Mouse (Mus musculus) mesoderm, embryonic 11.5 days (tissue): Measurements from ENCODE around the gene Tbc1d22b.
"Not testable (repeated sequence)": the region's sequence is repeated elsewhere in the genome, so short reads cannot be mapped to it uniquely, and the experiment has no call there.

Experiments used
- DNase-seq: peaks from one replicate; pipeline ENCODE4 v3.0.0-alpha.2; 2012; ENCODE audit warnings: low read depth, low spot score

Tbc1d22b gene

DNA sequence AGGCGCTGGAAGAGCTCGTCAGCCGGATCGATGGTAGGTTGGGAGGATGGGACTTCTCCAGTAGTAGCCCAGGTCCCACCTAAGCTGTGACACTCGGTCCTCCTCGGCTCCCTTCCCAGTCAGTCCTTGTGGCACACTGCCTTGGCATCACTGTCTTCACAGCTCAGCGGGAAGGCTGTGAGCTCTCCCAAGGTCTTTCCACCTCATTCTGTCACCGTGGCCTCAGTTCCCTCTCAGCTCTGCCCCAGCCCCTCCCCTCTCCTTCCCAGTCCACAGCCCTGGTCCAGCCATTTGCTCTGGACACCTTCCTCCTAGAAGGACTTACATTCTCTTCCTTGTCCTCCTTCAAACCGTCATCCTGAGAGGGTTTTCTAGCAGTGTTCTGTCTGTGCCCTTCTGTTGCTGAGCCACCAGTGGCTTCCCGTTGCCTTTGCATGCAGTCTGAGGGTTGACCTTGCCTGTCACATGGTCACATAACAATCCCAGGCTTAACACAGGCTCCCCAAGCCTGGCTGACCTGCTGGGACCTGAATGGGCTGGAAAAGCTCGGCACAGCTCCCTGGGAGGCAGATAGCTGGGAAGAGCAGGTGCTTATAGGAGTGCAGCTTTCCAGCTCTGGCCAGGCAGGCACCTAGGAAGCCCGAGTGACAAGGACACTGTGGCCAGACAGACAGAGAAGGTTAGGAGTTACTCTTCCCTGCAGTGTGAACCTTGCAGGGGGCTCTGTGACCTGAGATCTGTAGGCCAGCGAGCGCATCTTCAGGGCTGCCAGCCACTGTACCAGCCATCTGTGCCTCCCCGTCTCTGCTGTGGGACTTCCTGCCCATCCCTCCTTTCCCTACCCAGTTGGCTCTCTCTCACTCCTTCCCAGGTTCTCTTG lies 46.5 kb downstream of the Tbc1d22b start:
- DNase-seq = no peak

DNA sequence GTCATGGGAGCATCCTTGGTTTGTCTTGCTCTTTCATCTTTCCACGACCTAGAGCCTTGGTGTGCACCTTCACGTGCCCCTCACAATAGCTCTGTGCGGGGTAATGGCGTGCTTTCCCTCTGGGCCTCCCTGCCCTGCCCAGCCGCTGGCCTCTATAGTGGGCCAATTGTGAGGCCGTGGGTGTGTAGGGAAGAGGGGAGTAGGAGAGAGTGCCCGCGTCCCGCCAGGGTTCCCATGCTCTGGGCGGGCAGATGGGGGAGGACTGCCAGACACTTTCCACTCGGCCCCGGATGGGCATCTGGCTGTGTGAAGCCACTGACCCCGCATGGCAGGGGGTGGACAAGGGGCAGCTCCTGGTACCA lies 47.2 kb downstream of the Tbc1d22b start:
- DNase-seq = no peak

DNA sequence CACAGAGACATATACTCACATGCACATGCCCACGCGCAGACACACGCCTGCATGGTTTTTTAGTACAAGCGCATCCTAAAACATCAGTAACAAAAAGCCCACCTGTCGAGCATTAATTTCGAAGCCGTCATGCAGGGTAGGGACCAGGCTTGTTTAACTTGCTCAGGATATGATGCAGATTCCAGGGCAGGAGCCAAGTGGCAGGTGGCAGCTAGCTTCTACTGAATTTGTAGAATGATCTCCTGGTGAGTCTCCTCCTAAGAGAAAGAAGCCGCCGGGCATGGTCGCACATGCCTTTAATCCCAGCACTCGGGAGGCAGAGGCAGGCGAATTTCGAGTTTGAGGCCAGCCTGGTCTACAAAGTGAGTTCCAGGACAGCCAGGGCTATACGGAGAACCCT lies 49.5 kb downstream of the Tbc1d22b start:
- no peak for DNase-seq

DNA sequence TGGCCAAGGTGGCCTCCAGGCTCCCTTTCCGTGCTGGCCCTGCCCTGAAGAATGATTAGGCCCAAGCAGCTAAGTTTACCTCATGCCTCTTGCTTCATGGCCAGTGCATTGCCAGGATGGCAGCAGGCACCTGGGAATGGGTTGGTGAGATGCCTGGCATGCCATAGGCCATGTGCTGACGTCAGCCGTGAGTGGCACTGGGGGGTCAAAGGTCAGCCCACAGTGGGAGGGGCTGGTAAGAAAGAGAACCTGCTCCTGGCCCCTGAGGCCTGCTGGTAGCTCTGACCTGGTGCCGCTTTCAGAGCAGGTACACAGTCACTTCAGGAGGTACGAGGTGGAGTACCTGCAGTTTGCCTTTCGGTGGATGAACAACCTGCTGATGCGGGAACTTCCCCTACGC lies 50.0 kb downstream of the Tbc1d22b start:
- no peak for DNase-seq

DNA sequence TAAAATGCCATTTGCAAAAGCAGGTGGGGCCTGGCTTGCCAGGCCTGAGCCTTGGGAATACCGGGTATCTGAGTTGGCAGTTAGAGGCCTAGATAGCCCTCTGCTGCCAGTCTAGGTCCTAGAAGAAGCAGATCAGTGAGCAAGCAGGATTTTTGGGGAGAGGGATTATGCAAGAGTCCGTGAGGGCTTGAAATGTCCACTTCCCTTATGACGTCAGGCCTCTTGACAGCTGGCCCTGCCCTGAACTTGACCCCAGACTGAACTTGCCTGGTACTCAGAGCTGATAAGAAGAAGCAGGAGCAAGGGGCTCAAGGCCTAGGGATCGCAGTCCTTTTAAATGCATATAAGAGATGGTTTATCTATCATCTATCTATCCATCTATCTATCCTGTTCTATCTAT lies 51.8 kb downstream of the Tbc1d22b start:
- no peak for DNase-seq

DNA sequence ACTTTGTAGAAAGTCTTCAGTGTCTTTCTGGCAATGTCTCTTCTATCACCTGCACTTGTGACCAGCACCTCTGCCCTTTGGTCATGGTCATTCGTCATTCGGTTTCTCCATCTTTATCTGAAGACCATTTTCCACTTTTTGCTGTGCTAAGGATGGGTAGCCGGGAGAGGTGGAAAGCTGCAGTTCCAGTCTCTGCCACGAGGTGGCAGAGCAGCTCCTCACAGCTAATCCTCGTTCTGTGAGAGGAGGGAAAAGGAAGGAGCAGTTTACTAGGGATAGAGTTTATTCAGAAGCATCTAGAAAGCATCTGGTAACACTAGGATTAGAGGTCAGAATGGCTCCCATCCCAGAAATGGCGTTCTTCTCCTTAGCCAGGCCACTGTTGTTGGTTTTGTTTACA lies 53.7 kb downstream of the Tbc1d22b start:
- DNase-seq = peak; percentile 85

DNA sequence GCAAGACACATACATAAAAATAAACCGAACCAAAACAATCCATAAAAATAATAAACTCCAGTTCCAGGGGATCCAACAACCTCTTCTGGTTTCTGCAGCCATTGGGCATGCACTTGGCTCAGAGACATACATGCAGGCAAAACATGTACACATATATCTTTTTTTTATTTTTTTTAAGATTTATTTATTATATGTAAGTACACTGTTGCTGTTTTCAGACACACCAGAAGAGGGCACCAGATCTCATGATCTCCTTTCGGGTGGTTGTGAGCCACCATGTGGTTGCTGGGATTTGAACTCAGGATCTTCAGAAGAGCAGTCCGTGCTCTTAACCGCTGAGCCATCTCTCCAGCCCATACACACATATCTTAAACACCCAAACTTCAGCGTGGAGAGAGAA lies 63.9 kb downstream of the Tbc1d22b start:
- DNase-seq = not testable (repeated sequence)

DNA sequence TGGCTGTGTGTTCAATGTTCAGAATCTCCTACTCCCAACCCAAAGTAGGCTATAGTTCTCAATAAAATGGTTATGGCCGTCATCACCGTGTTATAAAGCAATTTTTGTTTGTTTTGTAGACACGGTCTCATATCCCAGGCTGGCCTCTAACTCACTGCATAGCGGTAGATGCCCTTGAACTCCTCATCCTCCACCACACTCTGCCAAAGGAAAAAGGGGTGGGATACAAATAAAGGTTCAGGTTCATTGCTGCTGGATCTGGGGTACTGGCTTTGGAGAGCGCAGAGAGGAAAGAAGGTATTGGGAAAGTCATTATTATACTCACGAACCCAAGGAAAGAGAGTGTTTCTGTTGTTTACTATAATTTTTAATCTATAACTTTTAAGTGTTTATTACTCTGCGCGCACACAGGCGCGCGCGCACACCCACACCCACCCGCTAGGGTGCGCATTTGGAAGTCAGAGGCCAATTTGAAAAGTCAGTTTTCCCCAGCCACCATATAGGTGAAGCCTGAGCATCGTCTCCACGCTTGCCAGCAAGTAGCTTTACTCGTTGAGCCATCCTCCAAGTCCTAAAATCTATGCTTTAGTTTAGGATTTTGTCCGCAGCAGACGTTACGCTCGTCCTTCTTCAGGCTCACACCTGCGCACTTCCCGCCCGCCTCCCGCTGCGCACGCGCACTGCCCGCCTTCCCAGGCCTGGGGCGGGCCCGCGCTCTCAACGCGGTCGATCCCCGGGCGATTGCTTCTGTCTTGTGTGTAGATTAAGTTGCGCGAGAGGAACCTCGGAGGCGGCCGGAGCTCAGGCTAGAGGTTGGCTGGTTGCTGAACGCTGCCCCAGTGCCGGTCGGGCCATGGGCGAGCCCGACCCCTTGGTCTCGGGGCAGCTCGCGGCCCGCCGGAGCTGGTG lies 64.8 kb downstream of the Tbc1d22b start, which contains the start of the genes Rnf8 and Gm28043:
TSS of gene Rnf8 (plus strand) at position 676 of the 909 bp plus-strand sequence.
TSS of gene Gm28043 (plus strand) at position 762 of the 909 bp plus-strand sequence.
- peak; percentile 96 for DNase-seq

DNA sequence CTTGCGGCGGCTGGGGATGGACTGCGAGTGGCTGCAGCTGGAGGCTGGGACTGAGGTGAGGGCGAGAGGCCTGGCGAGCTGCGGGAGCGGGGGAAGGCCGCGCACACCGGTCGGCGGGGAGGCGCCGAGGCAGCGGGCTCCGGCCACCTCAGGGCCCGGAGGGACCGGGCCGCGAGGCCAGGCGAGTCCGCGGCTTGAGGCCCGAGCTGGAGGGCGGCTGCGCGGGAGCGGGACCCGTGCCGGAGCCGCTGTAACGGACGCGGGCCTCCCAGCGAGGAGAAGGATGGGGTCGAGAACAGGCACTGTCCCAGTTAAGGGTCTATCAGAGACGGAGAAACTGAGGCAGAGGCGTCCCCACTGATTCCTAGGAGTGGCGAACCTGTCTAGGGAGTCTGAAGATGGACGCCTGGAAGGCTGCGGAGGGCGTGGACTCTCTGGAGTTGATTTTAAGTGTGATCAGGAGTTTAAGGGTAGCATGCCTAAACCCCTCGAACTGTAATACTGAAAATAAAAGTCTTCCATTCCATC lies 65.5 kb downstream of the Tbc1d22b start:
- peak; percentile 10 for DNase-seq

DNA sequence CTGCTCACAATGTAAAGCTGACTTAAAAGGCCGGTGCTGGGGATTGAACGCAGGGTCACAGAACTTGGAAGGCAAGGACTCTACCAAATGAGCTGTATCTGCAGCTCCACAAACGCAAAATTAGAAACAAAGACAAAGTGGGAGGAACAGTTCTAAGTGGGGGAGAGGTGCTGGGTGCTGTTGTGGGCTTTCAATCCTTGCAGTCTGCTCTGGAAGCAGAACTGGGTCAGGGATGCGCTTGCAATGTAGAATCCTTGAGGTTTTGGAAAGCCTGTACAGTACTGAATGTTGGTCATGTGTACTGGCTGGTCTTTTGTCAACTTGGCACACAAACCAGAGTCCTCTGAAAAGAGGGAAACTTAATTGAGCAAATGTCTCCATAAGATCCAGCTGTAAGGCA lies 66.0 kb downstream of the Tbc1d22b start:
- DNase-seq = peak; percentile 11

DNA sequence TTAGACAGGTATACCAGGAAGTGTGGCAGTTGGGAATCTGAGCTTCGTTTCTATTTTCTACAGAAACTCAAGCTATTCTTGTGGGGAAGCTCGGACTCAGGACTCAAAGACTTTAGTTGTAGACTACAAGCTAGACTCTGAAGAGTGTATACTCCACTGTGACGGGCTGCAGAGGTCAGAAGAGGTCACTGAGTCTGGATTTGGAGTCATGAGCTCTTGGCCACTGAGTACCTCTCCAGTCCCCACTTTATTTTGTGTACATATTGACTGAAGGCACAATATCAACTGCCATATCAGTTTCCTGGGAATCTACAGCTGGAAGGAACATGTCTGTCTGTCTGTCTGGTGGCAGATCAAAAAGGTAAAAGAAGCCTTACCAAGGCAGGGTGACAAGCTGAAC lies 69.6 kb downstream of the Tbc1d22b start:
- DNase-seq = no peak

DNA sequence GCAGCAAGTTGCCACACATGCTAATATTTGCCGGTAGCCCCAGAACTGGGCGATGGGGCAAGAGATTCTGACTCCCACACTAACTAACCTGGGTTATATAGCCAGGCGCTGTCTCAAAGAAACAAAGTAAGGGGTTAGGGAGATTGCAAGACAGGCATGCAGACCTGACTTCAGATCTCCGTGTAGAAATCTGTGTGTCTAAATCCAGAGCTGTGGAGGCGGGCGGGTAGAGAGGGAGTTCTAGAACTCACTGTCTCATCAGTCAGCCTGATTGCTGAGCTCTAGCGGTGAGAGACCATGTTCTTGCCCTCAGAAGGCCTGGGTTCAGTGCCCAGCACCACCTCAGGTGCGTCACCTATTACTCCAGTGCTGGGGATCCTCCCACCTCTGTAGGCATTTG lies 73.9 kb downstream of the Tbc1d22b start:
- DNase-seq = no peak

DNA sequence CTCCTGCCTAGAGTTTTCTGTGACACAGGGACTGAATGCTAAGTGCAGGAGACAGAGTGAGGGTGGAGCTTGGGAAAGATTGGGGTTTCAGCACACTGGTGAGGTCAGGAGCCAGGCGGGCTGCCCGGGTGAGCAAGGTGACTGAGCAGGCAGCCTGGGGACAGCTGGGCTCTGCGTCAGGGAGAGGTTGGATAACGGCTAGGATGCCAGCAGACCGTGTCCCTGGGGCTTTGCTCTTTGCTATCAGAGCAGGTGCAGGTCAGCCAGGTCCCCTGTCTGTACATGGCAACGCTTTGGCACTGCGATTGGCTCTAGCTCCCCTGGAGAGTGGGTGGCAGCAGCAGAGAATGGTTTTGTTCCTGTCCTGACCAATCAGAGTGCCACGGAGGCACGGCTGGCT lies 77.7 kb downstream of the Tbc1d22b start:
- DNase-seq = no peak

DNA sequence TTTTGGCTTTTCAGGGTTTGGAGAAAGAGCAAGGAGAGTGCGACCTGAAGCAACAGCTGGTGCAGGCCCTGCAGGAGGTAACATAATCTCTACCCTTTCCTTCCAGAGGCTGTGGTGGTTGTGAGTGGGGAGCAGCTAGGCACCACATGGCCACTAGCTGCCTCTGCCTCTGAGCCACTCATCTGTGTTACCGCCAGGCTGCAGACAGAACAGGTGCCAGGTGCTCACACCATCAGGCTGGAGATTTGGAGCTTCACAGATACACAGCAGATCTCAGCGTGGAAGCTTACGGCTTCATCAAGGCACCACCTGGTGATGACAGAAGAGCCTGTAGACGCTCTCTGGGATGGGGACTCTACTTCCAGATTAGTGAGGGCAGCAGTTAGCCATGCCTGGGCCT lies 79.4 kb downstream of the Tbc1d22b start:
- no peak for DNase-seq

DNA sequence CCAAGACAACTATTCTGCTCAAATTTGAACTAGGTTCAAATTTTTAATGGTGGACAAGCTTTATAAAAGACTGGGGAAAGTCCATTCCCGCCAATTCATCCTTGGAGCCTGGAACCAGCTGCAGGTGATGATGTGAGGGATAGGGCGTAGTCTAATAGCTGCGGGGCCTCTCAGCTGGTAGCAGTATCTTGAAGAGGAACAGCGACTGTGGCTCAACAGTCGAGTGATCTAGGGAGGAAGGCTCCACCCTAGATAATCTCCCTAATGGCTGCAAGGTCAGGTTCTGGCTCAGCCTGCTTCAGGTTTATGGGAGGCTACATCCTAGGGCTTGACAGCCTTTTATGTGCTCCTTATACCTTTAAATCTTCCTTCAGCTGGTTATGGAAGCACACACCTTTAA lies 80.0 kb downstream of the Tbc1d22b start:
- no peak for DNase-seq

DNA sequence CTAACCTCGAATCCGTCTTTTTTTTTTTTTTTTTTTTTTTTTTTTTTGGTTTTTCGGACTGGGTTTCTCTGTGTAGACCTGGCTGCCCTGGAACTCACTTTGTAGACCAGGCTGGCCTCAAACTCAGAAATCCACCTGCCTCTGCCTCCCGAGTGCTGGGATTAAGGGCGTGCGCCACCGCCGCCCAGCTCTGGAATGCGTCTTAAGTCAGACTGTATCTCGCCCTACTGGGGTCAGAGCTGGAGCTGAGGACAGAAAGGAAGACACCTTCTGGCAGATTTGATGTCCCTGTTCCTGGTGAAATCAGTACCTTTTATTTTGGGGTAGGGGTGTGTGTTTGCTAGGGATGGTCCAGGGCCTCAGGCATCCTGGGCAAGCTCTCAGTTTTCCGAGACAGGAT lies 82.7 kb downstream of the Tbc1d22b start:
- no peak for DNase-seq

DNA sequence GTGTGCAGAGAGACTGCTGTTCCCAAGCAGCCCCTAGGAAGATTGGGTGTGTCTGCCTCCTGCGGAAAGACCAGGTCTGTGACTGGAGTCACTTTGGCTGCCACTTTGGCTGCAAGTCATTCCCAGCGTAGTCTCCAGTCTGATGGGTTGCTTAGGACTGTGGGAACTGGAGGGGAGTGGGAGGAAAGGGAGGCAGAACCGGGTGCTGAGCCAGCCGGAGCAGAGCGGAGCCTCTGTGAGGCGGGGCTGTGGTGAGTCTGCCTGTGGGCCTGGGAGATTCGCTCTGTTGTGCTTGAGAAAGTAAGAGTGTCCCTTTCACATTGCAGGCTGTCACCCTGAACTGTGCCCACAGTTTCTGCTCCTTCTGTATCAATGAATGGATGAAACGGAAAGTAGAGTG lies 85.9 kb downstream of the Tbc1d22b start:
- DNase-seq = no peak

DNA sequence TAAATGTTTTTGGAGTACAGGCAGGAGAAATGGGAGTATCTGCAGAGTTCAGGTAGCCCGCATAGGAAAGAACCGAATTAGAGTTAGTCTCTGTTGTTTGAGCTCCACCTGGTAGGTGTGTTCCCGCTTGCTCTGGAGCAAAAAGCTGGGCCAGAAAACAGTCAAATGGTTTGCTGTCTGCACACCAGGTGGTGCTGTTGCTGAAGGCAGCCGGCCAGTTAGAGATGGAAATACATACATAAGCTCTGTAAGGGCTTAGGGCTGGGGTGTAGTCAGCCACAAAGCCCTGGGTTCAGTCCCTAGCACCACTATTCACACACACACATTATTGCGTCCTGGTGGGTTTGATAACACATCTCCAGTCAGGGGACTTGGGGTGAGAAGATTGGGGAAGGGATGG lies 86.5 kb downstream of the Tbc1d22b start:
- DNase-seq = peak; percentile 20

DNA sequence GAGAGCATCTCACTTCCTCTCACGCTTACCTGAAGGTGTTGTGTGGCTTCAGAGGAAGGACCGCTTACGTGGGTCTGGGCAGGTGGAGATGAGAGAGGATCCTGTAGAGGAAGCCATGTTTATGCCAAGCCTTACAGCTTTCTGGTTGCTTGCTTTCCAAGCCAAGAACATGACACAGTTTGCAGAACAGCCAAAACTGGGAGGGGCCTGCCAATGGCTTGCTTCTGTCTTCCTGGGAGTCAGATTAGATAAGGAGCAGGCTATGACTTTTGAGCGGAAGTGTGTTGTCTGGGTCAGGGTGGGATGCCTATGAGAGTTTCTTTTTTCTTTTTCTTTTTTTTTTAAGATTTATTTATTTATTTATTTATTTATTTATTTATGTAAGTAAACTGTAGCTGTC lies 87.8 kb downstream of the Tbc1d22b start:
- DNase-seq = no peak

DNA sequence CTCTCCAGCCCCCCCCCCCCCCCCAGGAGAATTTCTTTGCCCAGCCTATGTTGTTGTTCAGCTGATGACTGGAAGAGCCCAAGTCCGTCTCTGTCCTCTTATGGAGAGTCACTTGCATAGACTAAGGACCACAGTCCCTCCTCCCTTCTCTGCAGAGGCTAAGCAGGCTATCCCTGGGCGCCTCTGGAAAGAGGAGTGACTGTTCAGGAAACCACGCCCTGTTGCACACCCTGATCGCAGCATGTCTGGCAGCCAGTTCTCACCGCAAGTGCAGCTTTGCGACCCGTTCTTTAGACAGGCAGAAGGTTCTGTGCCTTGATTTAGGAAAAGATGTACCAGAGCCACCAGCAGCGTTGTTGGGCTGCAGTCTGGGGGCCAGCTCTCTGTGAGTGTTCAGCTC lies 88.3 kb downstream of the Tbc1d22b start:
- no peak for DNase-seq

DNA sequence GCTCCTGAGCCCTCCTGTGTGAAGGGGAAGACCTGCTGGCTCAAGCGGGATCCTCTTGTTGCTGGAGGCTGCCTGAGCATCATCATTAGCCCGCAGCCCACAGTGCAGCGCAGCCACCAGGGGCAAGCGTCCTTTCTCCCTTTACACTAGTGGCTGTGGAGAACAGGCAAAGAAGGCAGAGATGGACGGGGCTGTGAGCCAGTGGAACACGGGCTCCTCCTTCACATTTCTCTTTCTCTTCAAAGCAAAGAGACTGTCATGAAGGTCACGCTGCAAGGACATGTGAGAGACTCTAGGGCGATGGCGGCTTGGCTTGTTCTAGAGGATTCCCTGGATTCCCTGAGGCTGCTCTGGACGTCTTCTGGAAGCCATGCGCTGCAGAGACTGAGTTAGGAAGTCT lies 91.4 kb downstream of the Tbc1d22b start:
- no peak for DNase-seq

DNA sequence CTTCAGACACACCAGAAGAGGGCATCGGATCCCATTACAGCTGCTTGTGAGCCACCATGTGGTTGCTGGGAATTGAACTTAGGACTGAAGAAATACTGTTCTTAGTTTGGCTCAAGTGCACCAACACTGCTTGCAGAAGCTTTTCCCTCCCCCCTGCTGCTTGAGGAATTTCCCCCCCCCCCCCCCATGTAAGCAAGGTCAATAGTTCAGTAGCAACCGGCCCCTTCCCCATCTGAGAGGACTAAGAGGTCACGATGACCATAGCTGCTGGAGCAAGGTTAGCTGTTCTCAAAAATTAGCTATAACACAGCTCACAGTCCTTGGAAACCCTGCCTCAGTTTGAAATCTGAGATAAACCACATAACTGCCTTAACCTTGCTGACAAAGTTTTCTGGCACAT lies 92.6 kb downstream of the Tbc1d22b start:
- no peak for DNase-seq
